Mouse (Mus musculus) hematopoietic stem cell, adult 5-6 weeks (primary cell): ENCODE data around the gene 4930512M02Rik. TPM values are rescaled to one million over a fixed set of nuclear protein-coding genes. Genes with fewer than 3 reads are reported as not detected.
"Not testable (repeated sequence)": the region's sequence is repeated elsewhere in the genome, so short reads cannot be mapped to it uniquely, and the experiment has no call there.

Experiments
- ATAC-seq, 2 experiments: fragments of 125-278 bp in 1 of 2; replicated peaks in 1 of 2; 2 replicates each; pipeline ENCODE4 v1.8.0; 2016 to 2017; ENCODE audit warnings: inconsistent platforms in 2 of 2, mild to moderate bottlenecking in 2 of 2, moderate number of reproducible peaks in 2 of 2, low read depth in 1 of 2, moderate TSS enrichment in 1 of 2; ENCODE audit not compliant: low FRiP score in 2 of 2, poor library complexity in 2 of 2, severe bottlenecking in 2 of 2, insufficient read depth in 1 of 2, low TSS enrichment in 1 of 2
- total RNA-seq: library from RNA; stranded (forward); fragments of 172-1452, 232-1000 nt; gene quantifications from 2 replicates; pipeline ENCODE4 v1.2.3, GENCODE M21; 2017

Gene 4930512M02Rik
- not detected in 2 replicates for total RNA-seq

DNA sequence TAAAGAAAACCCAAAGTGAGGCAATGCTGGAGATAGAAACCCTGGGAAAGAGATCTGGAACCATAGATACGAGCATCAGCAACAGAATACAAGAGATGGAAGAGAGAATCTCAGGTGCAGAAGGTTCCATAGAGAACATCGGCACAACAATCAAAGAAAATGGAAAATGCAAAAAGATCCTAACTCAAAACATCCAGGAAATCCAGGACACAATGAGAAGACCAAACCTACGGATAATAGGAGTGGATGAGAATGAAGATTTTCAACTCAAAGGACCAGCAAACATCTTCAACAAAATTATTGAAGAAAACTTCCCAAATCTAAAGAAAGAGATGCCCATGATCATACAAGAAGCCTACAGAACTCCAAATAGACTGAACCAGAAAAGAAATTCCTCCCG lies at the start of gene 4930512M02Rik:
Gene 4930512M02Rik (minus strand): TSS at position 101 of the 400 bp plus-strand sequence.
- not testable (repeated sequence) for ATAC-seq

DNA sequence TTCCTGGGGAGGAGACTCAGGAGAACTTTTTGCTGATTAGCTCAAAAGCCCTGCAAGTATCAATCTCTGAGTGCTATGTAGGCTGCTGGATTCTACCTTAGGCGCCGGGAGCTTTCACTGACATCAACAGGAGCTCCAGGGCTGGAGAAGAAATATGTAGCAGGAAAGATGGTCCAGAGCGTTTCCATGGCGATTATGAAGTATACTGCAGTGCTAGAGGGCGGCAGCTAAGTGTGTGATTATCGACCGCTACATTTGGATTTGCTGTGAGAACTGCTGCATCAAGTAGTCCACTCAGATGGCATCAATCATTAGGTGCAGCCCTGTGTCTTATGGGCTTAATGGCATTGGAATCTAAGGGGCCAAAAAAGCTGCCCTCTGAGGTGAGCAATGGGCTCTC lies 49.5 kb upstream of the 4930512M02Rik start:
- ATAC-seq, result no peak

- ATAC-seq, result no peak
These were observed 48.6 kb upstream of the 4930512M02Rik start for GRCm38 (mm10) chr11:11676068-11676741.

- ATAC-seq, result no peak
These were observed 47.4 kb upstream of the 4930512M02Rik start for GRCm38 (mm10) chr11:11675063-11675462.

- no peak for ATAC-seq
These were observed 45.3 kb upstream of the 4930512M02Rik start for GRCm38 (mm10) chr11:11672974-11673373.

DNA sequence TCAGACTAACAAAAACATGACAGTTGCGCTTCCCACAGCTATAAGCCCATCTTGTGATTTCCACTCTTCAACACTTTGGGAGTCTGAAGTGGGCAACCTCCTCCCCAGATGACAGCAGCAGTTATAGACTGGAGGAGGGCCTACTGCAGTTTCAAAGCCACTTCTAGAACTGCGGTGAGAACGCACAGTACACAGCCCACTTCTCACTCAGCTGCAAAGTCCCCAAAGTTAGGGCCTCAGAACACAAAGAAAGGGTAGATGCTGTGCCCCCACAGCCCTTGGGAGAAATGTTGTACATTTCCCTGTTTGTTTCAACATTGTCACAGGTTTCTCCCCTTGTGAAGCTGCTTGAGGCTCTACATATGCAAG lies 40.3 kb upstream of the 4930512M02Rik start:
- ATAC-seq, result peak; percentile 29; a peak in 1 of 4 replicates

- peak; percentile 68 to 82; a peak in 3 of 4 replicates for ATAC-seq
These were observed 39.8 kb upstream of the 4930512M02Rik start for GRCm38 (mm10) chr11:11667254-11667921.

- no peak for ATAC-seq
These were observed 33.0 kb upstream of the 4930512M02Rik start for GRCm38 (mm10) chr11:11660651-11661050.

DNA sequence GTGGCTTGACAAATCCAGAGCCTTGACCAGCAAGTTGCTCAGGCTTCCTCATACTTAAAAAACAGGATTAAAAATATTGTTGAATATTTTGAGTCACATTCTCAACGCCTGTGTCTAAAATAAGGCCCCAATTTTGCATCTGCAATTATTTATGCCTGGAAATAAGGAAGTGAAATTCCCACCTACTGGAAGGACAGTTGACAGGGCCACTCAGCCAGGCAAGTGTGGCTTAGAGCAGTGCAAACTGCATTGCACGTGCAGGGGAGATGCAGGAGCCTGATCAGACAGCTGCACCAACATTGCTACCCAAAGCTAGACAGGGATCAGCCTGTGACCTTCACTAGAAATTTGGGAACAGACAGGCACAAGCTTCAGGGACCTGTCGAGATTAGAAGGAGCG lies 31.2 kb upstream of the 4930512M02Rik start:
- ATAC-seq, result no peak

DNA sequence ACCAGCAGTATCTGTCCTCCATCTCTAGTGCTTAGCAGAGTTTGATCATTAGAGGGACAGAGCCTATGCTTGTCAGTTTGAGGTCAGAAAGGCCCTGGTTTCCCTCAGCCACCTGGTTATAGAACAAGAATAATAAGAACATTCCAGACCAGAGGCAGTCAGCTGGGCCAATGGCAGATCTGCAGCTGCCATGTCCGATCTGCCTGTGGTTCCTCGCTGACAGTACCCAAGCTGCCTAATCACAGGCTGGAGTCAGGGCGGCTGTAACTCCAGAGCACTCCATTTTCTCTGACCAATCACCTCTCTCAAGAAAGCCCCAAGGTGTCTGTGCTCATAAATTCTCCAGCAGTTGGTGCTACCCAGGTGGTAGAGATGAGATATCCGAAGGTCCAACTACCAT lies 30.0 kb upstream of the 4930512M02Rik start:
- ATAC-seq, result peak; percentile 9 to 18

GRCm38 (mm10) chr11:11656995-11657530 lies 29.4 kb upstream of the 4930512M02Rik start:
- ATAC-seq, result peak; percentile 88 to 90

DNA sequence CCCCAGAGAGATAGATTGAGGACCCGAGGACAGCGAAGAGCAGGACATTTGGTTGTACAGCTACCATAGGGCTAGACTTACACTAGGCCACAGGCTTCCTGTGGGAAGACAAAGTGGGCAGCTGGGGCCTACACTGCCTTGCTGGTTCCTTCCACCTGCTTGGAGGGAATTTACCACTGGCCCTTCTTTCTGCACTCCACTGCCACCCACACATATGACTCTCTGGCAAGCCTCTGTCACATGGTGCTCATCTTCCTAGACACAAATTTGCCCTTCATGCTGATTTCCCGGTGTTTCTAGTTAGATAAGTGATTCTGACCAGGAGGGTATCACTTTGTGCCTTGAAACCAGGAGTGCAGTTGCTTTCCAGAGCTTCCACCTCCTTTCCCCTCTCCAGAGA lies 28.8 kb upstream of the 4930512M02Rik start:
- ATAC-seq, result no peak

- no peak; a peak in 1 of 4 replicates for ATAC-seq
These were observed 16.7 kb upstream of the 4930512M02Rik start for GRCm38 (mm10) chr11:11644303-11644702.

DNA sequence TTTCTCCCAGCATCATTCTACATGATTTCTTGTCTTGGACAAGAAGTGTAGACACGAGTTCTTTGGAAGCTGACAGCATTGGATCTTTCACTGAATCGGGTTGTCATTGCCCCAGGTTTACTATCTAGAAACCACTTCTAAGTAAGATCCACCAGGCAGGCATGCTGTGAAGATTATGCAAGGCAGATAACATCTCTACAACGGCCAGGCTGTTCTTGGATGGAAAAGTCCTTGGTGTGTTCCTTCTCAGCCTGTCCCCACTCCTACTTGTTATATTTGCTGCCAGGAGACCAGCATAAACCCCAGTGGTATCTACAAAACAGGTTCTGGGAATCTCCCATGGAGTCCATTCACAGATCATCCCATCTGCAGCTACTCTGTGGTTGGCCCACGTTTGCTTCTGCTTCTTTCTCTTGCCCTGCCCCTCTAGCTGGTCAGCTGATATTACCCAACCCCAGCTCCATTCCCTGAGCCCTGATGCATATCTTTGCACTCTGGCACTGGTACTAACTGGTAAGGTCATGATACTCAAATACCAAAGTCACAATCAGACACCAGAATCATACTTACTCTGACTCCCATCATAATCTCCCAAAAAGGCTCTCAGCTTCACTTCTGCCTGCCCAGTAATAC lies 3.4 kb downstream of the 4930512M02Rik start:
- ATAC-seq, result peak; percentile 22 to 29; a peak in 1 of 4 replicates

GRCm38 (mm10) chr11:11609243-11609642 lies 18.4 kb downstream of the 4930512M02Rik start:
- no peak for ATAC-seq

DNA sequence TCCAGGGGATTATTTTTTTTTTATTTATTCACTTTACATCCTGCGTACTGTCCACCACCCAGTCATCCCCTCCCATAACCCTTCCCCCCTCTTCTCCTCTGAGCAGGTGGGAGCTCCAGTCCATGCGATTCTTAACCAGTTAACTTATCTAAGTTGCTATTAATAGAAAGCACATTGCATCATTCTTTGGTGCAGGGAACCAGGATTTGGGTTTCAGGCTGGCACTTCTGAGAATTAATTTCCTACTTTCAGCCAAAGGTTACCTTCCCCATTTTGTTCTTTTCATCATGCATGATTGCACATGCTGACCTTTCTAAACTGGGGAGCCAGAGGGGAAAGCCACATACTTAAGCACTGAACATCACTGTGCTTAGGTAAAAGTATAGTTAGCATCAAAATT lies 40.3 kb downstream of the 4930512M02Rik start:
- ATAC-seq, result no peak; a peak in 1 of 4 replicates

- ATAC-seq, result no peak
These were observed 41.2 kb downstream of the 4930512M02Rik start for GRCm38 (mm10) chr11:11586423-11586822.

DNA sequence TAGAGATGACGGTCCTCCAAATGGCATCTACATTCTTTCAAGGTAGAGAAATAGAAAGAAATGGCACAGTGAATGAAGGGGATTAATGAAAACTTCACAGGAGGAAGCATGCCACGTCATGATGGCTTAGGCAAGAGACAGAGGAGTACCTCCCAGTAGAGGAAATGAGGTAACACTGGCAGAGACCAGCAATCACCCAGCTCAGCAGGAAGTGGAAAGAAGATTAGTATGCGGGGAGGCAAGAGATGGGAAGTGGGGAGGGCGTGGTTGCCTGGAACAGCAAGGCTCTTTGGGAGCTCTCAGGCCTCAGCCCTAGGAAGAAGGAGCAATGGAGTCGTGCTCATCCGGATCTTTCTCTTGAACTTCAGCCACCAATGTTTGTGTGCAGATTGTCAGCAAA lies 53.9 kb downstream of the 4930512M02Rik start:
- peak; percentile 91 to 92 for ATAC-seq
